Mouse (Mus musculus) heart, postnatal 4 days (tissue): Measurements from ENCODE around the gene Mmp15. TPM values are rescaled to one million over a fixed set of nuclear protein-coding genes. Genes with fewer than 3 reads are reported as not detected.

Experiments used
- total RNA-seq, 2 experiments: library from RNA; stranded (reverse); gene quantifications; 2 replicates each; pipeline ENCODE4 v1.2.3; 2021

The Mmp15 gene
- total RNA-seq, 2 experiments from 2014 or later, result 146 to 149 TPM

Other genes starting within 250 kb of the Mmp15 start
- gene Kifc3, start 149.5 kb upstream of the Mmp15 start, total RNA-seq, result 10 to 100 TPM; 61.4 to 63.9 TPM
- gene Cngb1, start 45.7 kb upstream of the Mmp15 start, total RNA-seq, result 1 to 10 TPM; 1.1 to 1.9 TPM
- not detected for gene Tepp, start 41.7 kb upstream of the Mmp15 start, total RNA-seq
- gene Zfp319, start 20.3 kb upstream of the Mmp15 start, total RNA-seq, result 10 to 100 TPM; 12.5 to 14.3 TPM
- gene Usb1, start 20.0 kb upstream of the Mmp15 start, total RNA-seq, result 10 to 100 TPM; 20.2 to 22.4 TPM
- gene Cfap20, start 82.6 kb downstream of the Mmp15 start, total RNA-seq, result 10 to 100 TPM; 66.9 to 72.9 TPM
- gene Csnk2a2, start 137.8 kb downstream of the Mmp15 start, total RNA-seq, result 10 to 100 TPM; 52.5 to 59.4 TPM
- gene Ccdc113, start 181.8 kb downstream of the Mmp15 start, total RNA-seq, result under 1 TPM; 0.69 to 0.81 TPM
- gene Prss54, start 224.1 kb downstream of the Mmp15 start, total RNA-seq, result not detected